Mouse (Mus musculus): ENCODE data around the gene St8sia1.

GRCm38 (mm10) chr6:142967407-142967806, 3.2 kb upstream of the St8sia1 start:
- TF ChIP-seq GATA1 (IDR thresholded peaks at IDR 0.05; ENCODE audit: low read length), result no peak
- no peak for TF ChIP-seq TAL1 (IDR thresholded peaks at IDR 0.05; ENCODE audit: low read length)
